Mouse (Mus musculus) ovary, adult 18-20 months (tissue): ENCODE measurements around the gene Epc2.
"Not testable (repeated sequence)": the region's sequence is repeated elsewhere in the genome, so short reads cannot be mapped to it uniquely, and the experiment has no call there.

Experiments
- DNase-seq: peaks from one replicate; pipeline ENCODE4 v3.0.0; 2022; ENCODE audit warnings: low spot score, mixed read lengths

Gene Epc2

GRCm38 (mm10) chr2:49471641-49472355, 20.5 kb downstream of the Epc2 start:
- DNase-seq = no peak

- DNase-seq = no peak
Measured at GRCm38 (mm10) chr2:49472443-49472842, 21.2 kb downstream of the Epc2 start.

- DNase-seq = no peak
Measured at GRCm38 (mm10) chr2:49482146-49482545, 30.9 kb downstream of the Epc2 start.

- no peak for DNase-seq
Measured at GRCm38 (mm10) chr2:49483382-49483781, 32.1 kb downstream of the Epc2 start.

- no peak for DNase-seq
Measured at GRCm38 (mm10) chr2:49501435-49501834, 50.1 kb downstream of the Epc2 start.

GRCm38 (mm10) chr2:49503596-49503995, 52.3 kb downstream of the Epc2 start:
- no peak for DNase-seq

DNA sequence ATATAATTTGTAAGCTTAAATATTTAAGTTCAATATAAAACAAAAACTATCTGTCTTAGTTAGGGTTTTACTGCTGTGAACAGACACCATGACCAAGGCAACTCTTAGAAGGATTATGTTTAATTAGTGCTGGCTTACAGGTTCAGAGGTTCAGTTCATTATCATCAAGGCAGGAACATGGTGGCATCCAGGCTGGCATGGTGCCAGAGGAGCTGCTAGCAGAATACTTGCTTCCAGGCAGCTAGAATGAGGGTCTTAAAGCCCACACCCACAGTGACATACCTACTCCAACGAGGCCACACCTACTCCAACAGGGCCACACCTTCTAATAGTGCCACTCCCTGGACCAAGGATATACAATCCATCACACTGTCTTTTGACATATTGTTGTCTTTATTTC, 53.9 kb downstream of the Epc2 start:
- DNase-seq = not testable (repeated sequence)

DNA sequence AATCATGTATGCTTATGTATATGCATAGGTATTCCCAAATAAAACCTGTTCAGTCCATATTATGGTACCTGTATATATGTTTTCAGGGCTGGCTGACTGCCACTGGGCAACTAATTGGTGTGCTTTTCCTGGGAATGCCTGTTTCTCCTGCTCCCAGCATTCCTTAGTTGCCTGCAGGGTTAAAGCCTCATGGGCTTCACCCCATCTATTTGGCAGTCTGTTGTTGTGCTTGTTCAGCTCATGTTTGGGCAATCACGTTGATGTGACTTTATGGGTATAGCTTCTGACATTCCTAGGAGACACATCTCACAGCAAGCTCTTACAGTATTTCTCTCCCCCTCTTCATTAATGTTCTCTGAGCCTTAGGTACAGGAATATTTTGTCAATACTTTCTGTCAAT, 59.5 kb downstream of the Epc2 start:
- no peak for DNase-seq

GRCm38 (mm10) chr2:49516011-49516410, 64.7 kb downstream of the Epc2 start:
- no peak for DNase-seq

- no peak for DNase-seq
Measured at GRCm38 (mm10) chr2:49520409-49520808, 69.1 kb downstream of the Epc2 start.

DNA sequence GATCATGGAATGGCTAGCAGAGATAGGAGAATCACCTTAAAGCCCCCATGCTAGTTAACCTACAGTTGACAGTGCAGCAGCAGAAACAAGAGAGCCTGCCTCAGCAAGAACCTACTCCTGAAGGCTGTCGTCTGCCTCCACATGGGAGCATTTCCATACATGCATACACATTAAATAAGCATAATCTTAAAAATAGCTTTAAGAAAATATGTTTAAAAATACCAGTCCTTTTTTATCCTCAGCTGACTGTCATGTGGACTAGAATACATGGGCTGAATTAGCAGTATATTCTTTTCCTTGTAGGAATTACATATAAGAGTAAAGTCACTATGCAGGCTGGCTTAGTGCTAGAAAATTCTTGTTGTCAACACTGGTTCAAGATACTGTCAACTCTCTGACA, 69.7 kb downstream of the Epc2 start:
- no peak for DNase-seq

GRCm38 (mm10) chr2:49521564-49521963, 70.3 kb downstream of the Epc2 start:
- no peak for DNase-seq

DNA sequence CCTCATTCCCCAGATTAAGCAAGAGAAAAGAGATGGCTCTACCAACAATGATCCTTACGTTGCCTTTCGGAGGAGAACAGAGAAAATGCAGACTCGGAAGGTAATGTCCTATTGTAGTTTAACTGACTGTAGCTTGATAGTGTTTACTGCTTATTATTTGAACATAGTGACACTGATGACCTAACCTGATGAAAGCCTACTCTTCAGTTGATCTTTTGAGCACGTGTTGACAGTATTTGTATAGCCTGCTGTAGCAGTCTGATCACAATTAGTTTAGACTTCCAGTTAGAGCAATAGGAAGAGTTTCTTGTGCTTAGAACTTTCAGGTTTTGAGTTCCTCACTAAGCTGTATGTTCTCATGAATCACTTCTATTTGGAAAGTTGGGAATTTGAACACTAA, 71.3 kb downstream of the Epc2 start:
- DNase-seq = no peak

DNA sequence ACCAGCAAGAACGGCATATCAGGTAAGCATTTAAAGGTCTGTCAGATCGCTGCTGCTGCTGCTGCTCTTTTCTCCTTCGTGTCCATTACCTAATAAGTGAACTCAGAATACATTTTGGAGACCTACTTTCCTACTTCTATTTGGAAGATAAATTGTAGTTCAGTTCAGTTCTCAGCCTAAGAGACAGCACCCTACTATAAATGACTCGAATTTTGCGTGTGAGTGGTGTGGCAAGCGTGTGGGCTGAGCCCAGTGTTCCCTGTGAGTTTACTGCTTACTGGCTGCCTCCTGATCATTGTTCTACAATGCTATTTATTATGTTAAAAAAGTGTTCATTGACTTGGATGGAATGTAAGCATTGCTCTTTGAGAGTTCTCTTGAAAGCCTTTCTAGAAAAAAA, 85.9 kb downstream of the Epc2 start:
- no peak for DNase-seq

DNA sequence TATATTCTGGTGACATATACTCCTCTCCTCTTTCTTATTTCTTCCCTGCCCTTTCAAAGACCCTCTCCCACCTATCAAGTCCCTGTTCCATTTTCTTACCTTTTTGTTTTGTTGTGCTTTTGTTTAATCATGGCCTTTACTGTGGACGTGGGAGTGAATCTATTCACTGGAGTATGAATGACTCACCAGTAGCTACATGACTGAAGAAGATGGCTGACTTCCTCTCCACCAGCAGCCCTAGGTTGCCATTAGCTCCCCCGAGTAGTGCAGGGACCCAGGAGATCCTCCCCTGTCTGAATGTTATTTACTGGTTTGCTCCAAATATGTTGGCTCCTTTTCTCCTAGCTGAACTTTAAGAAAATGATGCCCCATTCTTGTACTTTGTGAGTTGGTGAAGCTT, 86.8 kb downstream of the Epc2 start:
- no peak for DNase-seq

DNA sequence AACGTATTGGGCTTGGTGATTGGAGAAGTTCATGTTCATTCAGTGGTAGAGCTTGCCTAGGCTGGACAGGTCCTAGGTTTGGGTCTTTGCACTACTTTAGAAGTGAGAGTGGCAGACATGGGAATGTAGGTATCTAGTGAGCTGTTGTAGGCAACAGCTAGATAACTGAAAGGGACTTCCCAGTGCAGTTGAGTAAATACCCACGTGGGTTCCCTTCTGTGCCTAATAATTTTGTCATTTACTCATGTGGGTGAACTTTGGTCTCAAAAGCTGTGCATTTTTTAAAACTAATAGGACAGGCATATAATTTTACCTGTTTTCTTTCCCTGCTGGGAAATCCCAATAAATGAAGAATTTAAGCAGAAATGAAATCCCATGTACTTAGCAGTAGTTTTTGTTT, 88.5 kb downstream of the Epc2 start:
- no peak for DNase-seq

GRCm38 (mm10) chr2:49547813-49548212, 96.5 kb downstream of the Epc2 start:
- no peak for DNase-seq

DNA sequence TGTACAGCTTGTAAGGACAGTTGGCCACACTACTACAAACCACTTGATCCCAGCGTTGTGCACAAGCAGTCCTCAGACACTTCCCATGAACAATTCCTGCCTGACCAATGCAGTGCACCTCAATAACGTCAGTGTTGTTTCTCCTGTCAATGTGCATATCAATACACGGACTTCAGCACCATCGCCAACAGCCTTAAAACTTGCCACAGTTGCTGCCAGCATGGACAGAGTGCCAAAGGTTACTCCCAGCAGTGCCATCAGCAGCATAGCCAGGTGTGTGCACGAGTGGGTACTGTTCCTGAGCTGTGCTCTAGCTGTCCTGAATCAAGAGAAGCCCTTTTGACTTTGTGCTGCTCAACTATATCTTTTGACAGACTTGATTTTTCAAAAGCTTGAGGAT, 97.2 kb downstream of the Epc2 start:
- no peak for DNase-seq

GRCm38 (mm10) chr2:49553096-49553495, 101.8 kb downstream of the Epc2 start:
- DNase-seq = no peak

DNA sequence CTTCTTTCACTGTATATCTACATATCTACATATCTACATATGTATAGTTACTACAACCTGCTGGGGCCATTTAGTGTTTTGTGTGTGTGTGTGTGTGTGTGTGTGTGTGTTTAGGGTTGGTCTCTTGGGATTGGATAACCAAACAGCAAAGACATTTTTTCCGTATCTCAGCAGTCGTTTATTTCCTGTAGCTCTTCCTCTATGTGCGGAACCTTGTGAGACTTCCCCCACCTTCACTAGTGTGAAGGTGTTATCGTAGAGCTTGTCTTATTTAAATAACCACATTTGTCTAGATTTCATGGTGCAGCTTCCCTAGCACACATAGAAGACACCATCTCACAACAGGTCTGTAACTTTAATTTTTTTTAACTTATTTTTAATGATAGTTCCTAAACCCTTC, 106.1 kb downstream of the Epc2 start:
- DNase-seq = no peak

GRCm38 (mm10) chr2:49558361-49558760, 107.1 kb downstream of the Epc2 start:
- no peak for DNase-seq

- no peak for DNase-seq
Measured at GRCm38 (mm10) chr2:49562688-49563350, 111.5 kb downstream of the Epc2 start.

GRCm38 (mm10) chr2:49569862-49570777, 118.8 kb downstream of the Epc2 start:
- DNase-seq = peak; percentile 59
